Mouse (Mus musculus) right cerebral cortex, postnatal 14 days (tissue): ENCODE results near the gene Clip2.
"Not testable (repeated sequence)": the region's sequence is repeated elsewhere in the genome, so short reads cannot be mapped to it uniquely, and the experiment has no call there.

Source experiments
- DNase-seq: peaks from one replicate; pipeline ENCODE4 v3.0.0; 2022

Clip2 gene

DNA sequence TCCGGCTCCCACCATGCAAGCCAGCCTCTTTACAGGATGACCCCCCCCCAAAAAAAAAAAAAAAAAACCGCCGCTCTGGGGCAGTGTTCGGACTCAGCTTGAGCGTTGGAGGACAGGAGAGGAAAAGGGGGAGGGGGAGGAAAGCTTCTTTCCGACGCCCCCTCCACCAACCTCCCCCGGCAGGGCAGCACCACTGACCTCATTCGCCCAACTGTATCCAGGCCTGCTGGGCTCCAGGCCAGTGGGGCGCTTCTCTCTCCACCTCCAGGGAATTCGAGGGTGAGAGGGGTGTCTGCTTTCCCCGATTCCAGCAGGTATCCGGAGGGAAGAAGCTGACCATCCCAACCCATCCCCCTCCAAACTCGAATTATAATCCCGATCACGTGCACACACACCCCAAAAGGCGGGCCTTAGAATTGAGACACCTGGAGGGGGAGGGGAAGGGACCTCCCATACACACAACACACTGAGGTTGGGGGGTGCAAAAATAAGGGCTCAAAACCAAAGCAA is 96.3 kb downstream of the Clip2 start:
- DNase-seq, result peak; percentile 32

DNA sequence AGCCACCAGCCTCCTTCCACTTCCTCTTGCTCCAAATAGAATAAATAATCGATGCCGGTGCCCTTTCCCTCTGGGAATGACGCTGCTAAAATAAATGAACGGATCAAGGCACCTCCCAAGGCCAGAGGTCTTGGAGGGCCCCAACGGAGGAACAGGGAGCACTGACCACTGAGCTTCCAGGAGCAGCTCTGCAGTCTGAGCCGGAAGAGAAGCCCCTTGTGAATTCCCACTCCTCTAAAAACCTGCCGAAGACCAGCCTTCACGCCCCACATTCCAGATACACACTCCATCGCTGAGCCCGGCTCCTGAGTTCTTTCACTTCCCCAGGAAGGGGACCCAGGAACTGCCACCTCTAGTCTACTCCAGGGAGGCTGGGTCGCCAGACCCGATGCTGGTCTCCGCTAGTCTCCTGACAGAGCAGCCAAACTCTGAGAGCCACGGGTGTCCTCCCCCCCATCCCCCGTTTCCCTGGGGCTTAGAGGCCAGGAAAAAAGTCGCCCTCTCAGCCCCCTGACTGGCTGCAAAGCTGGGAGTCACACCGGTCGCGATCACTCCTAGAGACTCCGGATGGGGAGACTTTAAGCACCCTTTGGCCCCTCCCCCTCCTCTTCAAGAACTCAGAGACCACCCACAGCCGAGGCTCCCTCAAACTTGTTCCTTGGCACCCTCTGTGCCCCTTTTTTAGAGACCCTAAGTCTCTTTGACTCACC is 96.9 kb downstream of the Clip2 start:
- DNase-seq, result no peak

DNA sequence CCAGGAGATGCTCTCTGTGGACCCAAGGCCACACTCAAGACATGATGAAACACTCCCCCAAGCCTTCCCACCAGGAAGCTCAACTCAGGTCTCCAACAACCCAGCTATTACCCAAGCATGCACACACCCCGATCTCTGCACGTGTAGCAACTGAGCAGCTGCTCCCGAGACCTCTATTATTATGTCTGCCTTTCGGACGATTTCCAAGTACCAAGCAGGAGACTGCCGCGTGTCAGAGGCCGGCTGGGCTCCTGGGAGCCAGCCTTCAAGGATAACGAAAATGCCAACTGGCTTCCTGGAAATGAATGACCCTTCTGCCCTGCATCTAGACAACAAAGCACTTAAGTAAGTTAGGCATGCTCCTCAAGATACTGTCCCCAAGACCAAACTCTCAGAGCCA is 97.8 kb downstream of the Clip2 start:
- DNase-seq, result no peak

DNA sequence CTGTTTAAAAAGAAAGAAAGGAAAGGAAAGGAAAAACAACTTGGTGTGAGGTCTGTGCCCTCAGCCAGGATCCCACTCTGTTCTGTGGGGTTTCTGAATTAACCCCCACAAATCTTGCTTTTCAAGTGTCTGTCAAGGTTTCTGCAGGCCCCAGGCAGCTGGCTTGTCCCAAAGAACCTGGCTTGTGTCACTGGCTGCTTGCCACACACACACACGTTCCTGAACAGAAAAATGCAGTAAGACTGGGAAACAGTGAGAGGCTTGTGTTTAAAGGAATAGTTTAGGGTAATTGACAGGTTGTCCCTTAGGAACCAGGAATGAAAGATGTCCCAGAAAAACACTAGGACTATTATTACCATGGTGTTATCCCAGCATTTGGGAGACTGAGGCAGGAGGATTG is 98.7 kb downstream of the Clip2 start:
- no peak for DNase-seq

DNA sequence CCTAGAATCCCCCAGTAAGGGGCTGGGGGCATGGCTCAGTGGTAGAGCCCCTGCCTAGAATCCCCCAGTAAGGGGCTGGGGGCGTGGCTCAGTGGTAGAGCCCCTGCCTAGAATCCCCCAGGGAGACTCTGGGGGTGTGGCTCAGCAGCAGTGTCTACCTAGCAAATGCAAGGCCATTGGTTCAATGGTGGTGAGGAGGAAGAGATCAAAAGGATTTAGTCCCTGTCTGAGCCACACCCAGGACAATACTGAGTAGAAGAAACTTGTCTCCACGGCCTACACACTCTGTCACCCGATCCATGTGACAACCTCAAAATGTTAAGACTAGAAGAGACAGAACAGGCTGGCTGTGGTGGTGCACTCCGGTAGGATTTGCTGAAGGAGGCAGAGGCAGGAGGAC is 105.5 kb downstream of the Clip2 start:
- not testable (repeated sequence) for DNase-seq

DNA sequence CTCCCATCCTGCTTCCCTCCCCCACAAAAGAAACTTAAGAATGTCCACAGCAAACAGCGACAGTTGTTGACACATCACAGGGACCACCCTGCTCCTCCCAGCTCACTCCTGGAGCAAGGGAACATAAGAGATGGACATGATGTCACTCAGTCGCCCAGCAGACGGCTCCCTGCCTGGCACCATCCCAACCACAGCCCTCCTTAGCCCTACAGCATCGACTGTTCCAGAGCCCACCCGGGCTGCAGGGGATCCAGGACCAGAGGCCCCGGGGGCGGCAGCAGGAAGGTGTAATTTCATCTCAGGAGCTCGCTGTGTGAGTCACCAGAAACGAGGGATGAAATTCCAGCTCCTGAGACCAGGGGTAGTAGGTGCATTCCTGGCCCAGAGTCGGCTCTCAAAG is 106.3 kb downstream of the Clip2 start:
- DNase-seq, result no peak

DNA sequence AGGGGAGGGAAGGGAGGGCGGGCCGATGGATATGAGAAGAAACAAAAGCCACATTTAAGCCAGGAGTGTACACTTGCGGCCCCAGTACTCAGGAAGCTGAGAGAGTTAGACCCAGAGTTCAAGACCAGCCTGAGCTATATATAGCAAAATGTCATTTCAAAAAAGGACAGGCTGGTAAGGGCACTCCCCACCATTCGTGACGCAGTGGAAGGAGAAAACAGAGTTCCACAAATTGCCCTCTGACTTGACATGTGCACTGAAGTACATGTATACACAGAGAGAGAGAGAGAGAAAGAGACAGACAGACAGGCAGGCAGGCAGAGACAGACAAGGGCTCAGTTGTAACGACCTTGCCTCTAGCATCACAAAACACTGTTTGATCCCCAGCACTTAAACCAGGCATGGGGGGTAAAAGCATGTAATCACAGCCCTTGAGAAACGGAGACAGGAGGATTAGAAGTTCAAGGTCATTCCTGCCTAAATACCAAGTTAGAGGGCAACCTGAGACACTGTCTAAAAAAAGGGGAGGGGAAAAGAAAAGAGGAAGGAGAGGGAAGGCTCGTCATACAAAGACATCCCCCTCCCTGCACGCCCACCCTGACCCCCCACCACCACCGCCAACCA is 106.9 kb downstream of the Clip2 start:
- no peak for DNase-seq

DNA sequence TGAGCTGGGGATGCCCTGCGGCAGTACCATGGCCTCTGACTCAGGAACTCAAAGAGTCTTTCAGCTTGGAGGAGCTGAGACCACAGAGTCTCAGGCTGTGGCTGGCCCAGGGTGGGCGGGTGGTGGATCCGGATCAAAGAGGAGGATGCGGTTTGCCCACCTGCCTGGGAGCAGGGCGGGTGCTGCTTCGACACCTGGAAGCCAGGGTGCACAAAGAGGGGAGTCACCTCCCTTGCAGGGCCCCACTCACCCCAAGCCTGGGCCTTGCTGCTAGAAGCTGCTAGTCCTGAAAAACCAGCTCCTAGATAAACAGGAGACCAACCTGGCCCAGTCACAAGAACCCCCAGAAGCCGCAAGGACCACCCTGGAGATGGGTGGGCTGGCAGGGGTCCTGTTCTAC is 107.8 kb downstream of the Clip2 start:
- no peak for DNase-seq

DNA sequence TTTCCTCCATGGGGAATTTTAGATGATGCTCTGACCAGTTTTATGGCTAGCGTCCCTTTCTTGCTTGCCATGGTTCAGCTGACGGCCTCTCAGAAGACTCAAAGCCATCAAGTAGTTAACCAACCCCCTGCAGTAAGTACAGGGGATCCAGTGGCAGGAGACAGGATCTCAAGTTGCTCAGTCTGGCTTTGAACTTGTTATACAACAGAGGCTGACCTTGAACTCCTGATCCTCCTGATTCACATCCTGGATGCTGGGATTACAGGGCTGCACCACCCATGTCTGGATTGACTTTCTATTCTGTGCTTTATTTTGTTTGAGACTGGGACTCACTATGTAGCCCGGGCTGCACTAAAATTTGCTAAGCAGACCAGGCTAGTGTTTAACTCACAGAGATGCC is 110.2 kb downstream of the Clip2 start:
- DNase-seq, result no peak

DNA sequence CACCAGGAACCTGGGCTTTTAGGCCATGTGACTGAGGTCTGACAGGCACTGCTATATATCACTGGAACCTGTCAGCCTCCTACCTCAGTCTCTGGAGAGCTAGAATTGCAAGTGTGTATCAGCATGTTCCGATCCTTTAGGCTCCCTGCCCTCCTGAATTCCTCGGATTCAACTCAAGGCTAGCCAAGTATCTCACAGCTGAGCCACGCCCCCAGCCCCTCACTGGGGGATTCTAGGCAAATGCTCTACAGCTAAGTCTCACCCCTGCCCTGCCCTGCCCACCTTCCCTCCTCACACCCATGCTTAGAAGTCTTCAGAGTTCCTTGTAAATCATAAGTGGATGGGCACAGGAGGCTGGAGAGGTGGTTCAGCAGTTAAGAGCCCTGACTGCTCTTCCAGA is 111.1 kb downstream of the Clip2 start:
- no peak for DNase-seq

DNA sequence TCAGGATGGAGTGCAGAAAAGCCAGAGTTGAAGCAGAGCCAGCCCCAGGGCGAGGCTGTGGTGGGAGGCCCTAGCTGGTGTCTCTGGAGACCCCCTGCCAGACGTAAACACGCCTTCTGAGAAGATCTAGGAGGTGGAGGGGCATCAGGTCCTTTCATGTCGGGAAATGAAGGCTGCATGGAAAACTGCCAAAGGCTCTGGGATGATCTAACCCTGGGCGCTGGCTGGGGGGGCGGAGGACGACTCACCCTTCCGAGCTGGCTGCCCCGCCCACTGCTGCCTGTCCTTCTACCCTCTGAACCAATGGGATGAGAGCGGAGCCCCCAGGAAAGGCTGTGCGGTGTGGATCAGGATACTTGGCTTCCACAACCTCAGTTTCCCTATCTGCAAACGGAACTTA is 112.1 kb downstream of the Clip2 start:
- DNase-seq, result no peak

DNA sequence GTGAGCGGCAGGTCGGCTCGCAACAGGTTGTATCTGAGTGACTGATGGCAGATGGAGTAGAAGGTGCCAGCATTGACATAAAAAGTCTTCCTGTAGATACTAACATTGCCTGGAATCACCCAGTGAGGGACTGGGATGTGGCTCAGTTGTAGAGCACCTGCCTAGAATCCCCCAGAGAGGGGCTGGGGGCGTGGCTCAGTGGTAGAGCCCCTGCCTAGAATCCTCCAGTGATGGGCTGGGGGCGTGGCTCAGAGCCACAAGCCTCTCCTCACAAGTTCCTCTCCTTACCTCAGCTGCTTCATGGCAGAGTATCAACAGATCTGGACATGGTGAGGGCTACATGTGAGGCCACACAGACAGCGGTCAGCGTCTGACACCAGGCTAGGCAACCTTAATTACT is 112.8 kb downstream of the Clip2 start:
- no peak for DNase-seq
